Mouse (Mus musculus) liver, postnatal 0 days (tissue): ENCODE measurements around the gene Smarca5. TPM values are rescaled to one million over a fixed set of nuclear protein-coding genes. Genes with fewer than 3 reads are reported as not detected.

Source experiments
- ATAC-seq: fragments of 200-750 bp; cut with Nextera tagmentation; 2 replicates; pipeline ENCODE4 v1.8.0; 2017; ENCODE audit warnings: mild to moderate bottlenecking, moderate library complexity
- DNase-seq: peaks from one replicate; pipeline ENCODE4 v3.0.0-alpha.2; 2016
- H3K27ac ChIP-seq: fragments of 300-500 bp; sonication (generic); 2 replicates; pipeline ENCODE4 v1.5.1; 2014; ENCODE audit warnings: antibody characterized with exemption, moderate library complexity, mild to moderate bottlenecking, low read depth
- H3K27me3 ChIP-seq: fragments of 300-500 bp; sonication (generic); 2 replicates; pipeline ENCODE4 v1.6.1; 2014; ENCODE audit warnings: low read length, control low read depth, mixed read lengths; ENCODE audit not compliant: insufficient read depth
- H3K36me3 ChIP-seq: fragments of 300-500 bp; sonication (generic); replicated peaks from 2 replicates; pipeline ENCODE4 v1.6.1; 2014; ENCODE audit warnings: mild to moderate bottlenecking, control low read depth, low read length, moderate library complexity, mixed read lengths; ENCODE audit not compliant: insufficient read depth
- H3K4me1 ChIP-seq: fragments of 300-500 bp; sonication (generic); 2 replicates; pipeline ENCODE4 v1.6.1; 2014; ENCODE audit warnings: antibody characterized with exemption, mild to moderate bottlenecking, control low read depth; ENCODE audit not compliant: insufficient read depth
- H3K4me2 ChIP-seq: fragments of 300-500 bp; sonication (generic); 2 replicates; pipeline ENCODE4 v1.6.1; 2014; ENCODE audit warnings: low read depth, mild to moderate bottlenecking, low read length, moderate library complexity, mixed read lengths
- H3K4me3 ChIP-seq: fragments of 300-500 bp; sonication (generic); 2 replicates; pipeline ENCODE4 v1.5.1; 2014; ENCODE audit warnings: low read depth, low read length
- H3K9ac ChIP-seq: fragments of 300-500 bp; sonication (generic); replicated peaks from 2 replicates; pipeline ENCODE4 v1.6.1; 2014; ENCODE audit warnings: mild to moderate bottlenecking, moderate library complexity
- H3K9me3 ChIP-seq: fragments of 300-500 bp; sonication (generic); 2 replicates; pipeline ENCODE4 v1.6.1; 2016; ENCODE audit warnings: mild to moderate bottlenecking, control low read depth, low read length, mixed read lengths
- CTCF ChIP-seq: sonication (generic); IDR thresholded peaks from 2 replicates; pipeline ENCODE4 v1.5.1; 2016; ENCODE audit warnings: antibody characterized with exemption, low read depth
- EP300 ChIP-seq: IDR thresholded peaks from 2 replicates; pipeline ENCODE4 v1.6.1; 2016; ENCODE audit warnings: antibody characterized with exemption, low read depth, mild to moderate bottlenecking
- WGBS: fragments of 180-500 bp; shearing (Covaris S2); extraction: QIAGEN DNeasy Blood & Tissue Kit; methylation state at CpG from one replicate; pipeline ENCODE4 v1.1.7; 2014; ENCODE audit not compliant: insufficient replicate concordance; 5-methylcytosine and 5-hydroxymethylcytosine counted together
- polyA plus RNA-seq: library from polyadenylated mRNA; unstranded; fragments of >200 nt; fragmentation: Nextera tagmentation; extraction: Ambion mirVana; gene quantifications from 2 replicates; pipeline ENCODE4 v1.2.1, GENCODE M21; 2015

Gene Smarca5
- polyA plus RNA-seq, 1 experiment from 2014 or later, result 25.3 TPM

GRCm38 (mm10) chr8:80772732-80773460, 33.6 kb upstream of the Smarca5 start:
- 86% methylated on average over 4 of the region's 4 CpGs for WGBS
- DNase-seq (no peak), ATAC-seq (no peak)
- H3K27ac ChIP-seq, result no peak overlapping the region
- H3K9me3 ChIP-seq, result no peaks in the 10 kb centered on the region
- no peaks in the 10 kb centered on the region for H3K27me3 ChIP-seq
- H3K4me2 ChIP-seq, result no peak overlapping the region
- H3K9ac ChIP-seq, result no peak overlapping the region
- no peak overlapping the region for H3K4me3 ChIP-seq
- no peak for TF ChIP-seq EP300
- TF ChIP-seq CTCF, result peak; percentile 58
- H3K36me3 ChIP-seq, result peaks cover 21% of the 10 kb centered on the region
- H3K4me1 ChIP-seq, result no peaks in the 10 kb centered on the region

- no peaks in the 10 kb centered on the region for H3K4me1 ChIP-seq
- H3K9ac ChIP-seq, result no peak overlapping the region
- TF ChIP-seq CTCF (no peak), EP300 (no peak)
- H3K36me3 ChIP-seq, result peaks cover 31% of the 10 kb centered on the region
- no peak overlapping the region for H3K4me2 ChIP-seq
- no peak overlapping the region for H3K27ac ChIP-seq
- 79% methylated on average over 6 of the region's 6 CpGs for WGBS
- no peaks in the 10 kb centered on the region for H3K27me3 ChIP-seq
- DNase-seq, result no peak
- H3K4me3 ChIP-seq, result no peak overlapping the region
- no peaks in the 10 kb centered on the region for H3K9me3 ChIP-seq
- ATAC-seq, result no peak
Observed at GRCm38 (mm10) chr8:80768451-80768850, 29.2 kb upstream of the Smarca5 start.

- DNase-seq, result peak; percentile 83
- Histone ChIP-seq H3K27ac (no peak overlapping the region), H3K4me2 (no peak overlapping the region), H3K36me3 (no peaks in the 10 kb centered on the region), H3K27me3 (no peaks in the 10 kb centered on the region), H3K9me3 (no peaks in the 10 kb centered on the region), H3K4me3 (no peak overlapping the region), H3K9ac (no peak overlapping the region), H3K4me1 (no peaks in the 10 kb centered on the region)
- ATAC-seq, result peak; percentile 50
- WGBS, result 31% methylated on average over 9 of the region's 9 CpGs
- TF ChIP-seq EP300, result no peak
- TF ChIP-seq CTCF, result peak; percentile 92
Observed at GRCm38 (mm10) chr8:80753017-80753715, 13.9 kb upstream of the Smarca5 start.

GRCm38 (mm10) chr8:80752429-80752828, 13.1 kb upstream of the Smarca5 start:
- Histone ChIP-seq H3K27me3 (no peaks in the 10 kb centered on the region), H3K4me1 (no peaks in the 10 kb centered on the region), H3K9ac (no peak overlapping the region), H3K36me3 (no peaks in the 10 kb centered on the region), H3K27ac (no peak overlapping the region), H3K9me3 (no peaks in the 10 kb centered on the region), H3K4me3 (no peak overlapping the region), H3K4me2 (no peak overlapping the region)
- no peak for TF ChIP-seq CTCF
- TF ChIP-seq EP300, result no peak
- DNase-seq (no peak), ATAC-seq (no peak)
- WGBS, result 59% methylated on average over 7 of the region's 7 CpGs

GRCm38 (mm10) chr8:80749091-80749490, 9.8 kb upstream of the Smarca5 start:
- Histone ChIP-seq H3K36me3 (no peaks in the 10 kb centered on the region), H3K27ac (no peak overlapping the region), H3K27me3 (no peaks in the 10 kb centered on the region), H3K9me3 (no peaks in the 10 kb centered on the region), H3K4me1 (no peaks in the 10 kb centered on the region), H3K9ac (no peak overlapping the region), H3K4me2 (no peak overlapping the region), H3K4me3 (no peak overlapping the region)
- WGBS, result 79% methylated on average over 4 of the region's 4 CpGs
- ATAC-seq (no peak), DNase-seq (no peak)
- TF ChIP-seq EP300 (no peak), CTCF (no peak)

GRCm38 (mm10) chr8:80739932-80740331, 635 bp upstream of the Smarca5 start:
- Histone ChIP-seq H3K27ac (peak overlapping the region; percentile 99), H3K9ac (peak overlapping the region; percentile 69), H3K4me1 (peaks cover 10% of the 10 kb centered on the region), H3K36me3 (peaks cover 7% of the 10 kb centered on the region), H3K4me2 (peak overlapping the region; percentile 69), H3K9me3 (no peaks in the 10 kb centered on the region), H3K27me3 (no peaks in the 10 kb centered on the region), H3K4me3 (peak overlapping the region; percentile 89)
- TF ChIP-seq CTCF, result no peak
- TF ChIP-seq EP300, result no peak
- ATAC-seq, result peak; percentile 36
- no peak for DNase-seq
- 12% methylated on average over 14 of the region's 14 CpGs for WGBS
